Mouse (Mus musculus) midbrain, postnatal 0 days (tissue): ENCODE results near the gene Dll4. TPM values are rescaled to one million over a fixed set of nuclear protein-coding genes. Genes with fewer than 3 reads are reported as not detected.

Experiments
- ATAC-seq: fragments of 200-750 bp; cut with Nextera tagmentation; 2 replicates; pipeline ENCODE4 v1.8.0; 2017; ENCODE audit warnings: moderate number of reproducible peaks, mild to moderate bottlenecking, moderate TSS enrichment, moderate library complexity; ENCODE audit not compliant: low FRiP score
- DNase-seq: peaks from one replicate; pipeline ENCODE4 v3.0.0-alpha.2; 2015; ENCODE audit warnings: low spot score
- H3K27ac ChIP-seq: fragments of 300-500 bp; sonication (generic); 2 replicates; pipeline ENCODE4 v1.5.1; 2014; ENCODE audit warnings: low read depth, mild to moderate bottlenecking, low read length, mixed read lengths
- H3K27me3 ChIP-seq: fragments of 300-500 bp; sonication (generic); 2 replicates; pipeline ENCODE4 v1.6.1; 2014; ENCODE audit warnings: low read length, control low read depth, mixed read lengths; ENCODE audit not compliant: insufficient read depth
- H3K36me3 ChIP-seq: fragments of 300-500 bp; sonication (generic); 2 replicates; pipeline ENCODE4 v1.6.1; 2014; ENCODE audit warnings: low read length, control low read depth, mixed read lengths; ENCODE audit not compliant: insufficient read depth
- H3K4me1 ChIP-seq: fragments of 300-500 bp; sonication (generic); 2 replicates; pipeline ENCODE4 v1.6.1; 2014; ENCODE audit warnings: mild to moderate bottlenecking, control low read depth, antibody characterized with exemption, low read length, mixed read lengths; ENCODE audit not compliant: insufficient read depth
- H3K4me2 ChIP-seq: fragments of 300-500 bp; sonication (generic); 2 replicates; pipeline ENCODE4 v1.6.1; 2014; ENCODE audit warnings: low read depth, mild to moderate bottlenecking, low read length, mixed read lengths; ENCODE audit not compliant: poor library complexity, severe bottlenecking
- H3K4me3 ChIP-seq: fragments of 300-500 bp; sonication (generic); 2 replicates; pipeline ENCODE4 v1.5.1; 2014; ENCODE audit warnings: low read depth, mild to moderate bottlenecking, low read length, moderate library complexity
- H3K9ac ChIP-seq: fragments of 300-500 bp; sonication (generic); replicated peaks from 2 replicates; pipeline ENCODE4 v1.6.1; 2014; ENCODE audit warnings: mild to moderate bottlenecking, low read length, moderate library complexity, mixed read lengths; ENCODE audit not compliant: poor library complexity, severe bottlenecking
- H3K9me3 ChIP-seq: fragments of 300-500 bp; sonication (generic); 2 replicates; pipeline ENCODE4 v1.6.1; 2016; ENCODE audit warnings: low read length, control low read depth
- CTCF ChIP-seq: IDR thresholded peaks from 2 replicates; pipeline ENCODE4 v1.5.1; 2016; ENCODE audit warnings: antibody characterized with exemption, mild to moderate bottlenecking
- WGBS: fragments of 180-500 bp; shearing (Covaris S2); extraction: QIAGEN DNeasy Blood & Tissue Kit; methylation state at CpG from one replicate; pipeline ENCODE4 v1.1.7; 2014; 5-methylcytosine and 5-hydroxymethylcytosine counted together
- polyA plus RNA-seq: library from polyadenylated mRNA; unstranded; fragments of >200 nt; fragmentation: Nextera tagmentation; extraction: Ambion mirVana; gene quantifications from 2 replicates; pipeline ENCODE4 v1.2.1, GENCODE M21; 2015
- total RNA-seq: library from RNA; depleted of rRNA; stranded (reverse); fragments of >200 nt; gene quantifications from 2 replicates; pipeline ENCODE4 v1.2.3, GENCODE M21; 2014; rRNA removed

The Dll4 gene
- total and polyA plus RNA-seq, 2 experiments from 2014 or later, result 2.6 to 3.9 TPM

GRCm38 (mm10) chr2:119377826-119378225 is 52.2 kb downstream of the Dll4 start:
- H3K9me3 ChIP-seq, result no peaks in the 10 kb centered on the region
- ATAC-seq, result no peak
- H3K4me1 ChIP-seq, result no peaks in the 10 kb centered on the region
- 64% methylated on average over 3 of the region's 3 CpGs for WGBS
- no peak for DNase-seq
- no peak overlapping the region for H3K27ac ChIP-seq
- H3K4me2 ChIP-seq, result no peak overlapping the region
- H3K36me3 ChIP-seq, result peaks cover 72% of the 10 kb centered on the region
- H3K9ac ChIP-seq, result no peak overlapping the region
- TF ChIP-seq CTCF, result no peak
- no peak overlapping the region for H3K4me3 ChIP-seq
- H3K27me3 ChIP-seq, result no peaks in the 10 kb centered on the region

DNA sequence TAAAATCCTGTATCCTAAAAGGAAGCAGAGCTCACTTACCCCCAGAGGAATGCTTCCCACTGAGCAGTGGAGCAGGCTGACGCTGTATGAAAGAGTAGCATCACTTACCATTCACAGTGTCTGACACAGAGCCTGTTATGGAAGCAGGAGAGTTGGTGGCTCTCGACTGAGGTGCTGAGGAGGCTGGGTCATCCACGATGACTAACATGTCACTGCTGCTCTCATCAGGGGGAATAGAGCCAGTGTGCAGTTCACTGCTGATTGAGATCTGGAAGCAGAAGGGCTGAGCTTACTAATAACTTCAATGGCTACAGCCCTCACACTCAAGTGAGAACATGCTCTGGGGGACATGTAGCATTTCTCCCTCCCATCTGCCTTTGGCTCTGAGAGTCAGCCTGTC is 53.9 kb downstream of the Dll4 start:
- no peaks in the 10 kb centered on the region for H3K9me3 ChIP-seq
- no peak overlapping the region for H3K4me2 ChIP-seq
- H3K4me3 ChIP-seq, result no peak overlapping the region
- no peak for DNase-seq
- H3K27ac ChIP-seq, result no peak overlapping the region
- no peak overlapping the region for H3K9ac ChIP-seq
- ATAC-seq, result no peak
- no peaks in the 10 kb centered on the region for H3K4me1 ChIP-seq
- no peaks in the 10 kb centered on the region for H3K27me3 ChIP-seq
- no peak for TF ChIP-seq CTCF
- peaks cover 66% of the 10 kb centered on the region for H3K36me3 ChIP-seq
- 89% methylated on average over 3 of the region's 3 CpGs for WGBS

Other genes starting within 250 kb of the Dll4 start
- gene Rad51, start 213.0 kb upstream of the Dll4 start, total RNA-seq, result 0.22 and 0.66 TPM in 2 replicates
- gene Rad51, start 213.0 kb upstream of the Dll4 start, polyA plus RNA-seq, result 3.9 and 5.9 TPM in 2 replicates
- gene Rmdn3, start 168.8 kb upstream of the Dll4 start, total RNA-seq, result 34.8 and 37.2 TPM in 2 replicates
- 38.8 and 43.1 TPM in 2 replicates for gene Rmdn3, start 168.8 kb upstream of the Dll4 start, polyA plus RNA-seq
- 11.0 and 15.9 TPM in 2 replicates for gene Gchfr, start 158.0 kb upstream of the Dll4 start, total RNA-seq
- gene Gchfr, start 158.0 kb upstream of the Dll4 start, polyA plus RNA-seq, result 9.9 and 12.0 TPM in 2 replicates
- gene Gm14137, start 151.3 kb upstream of the Dll4 start, total RNA-seq, result 0.05 TPM in 1 of 2 replicates, not detected in the other
- 0.32 and 0.47 TPM in 2 replicates for gene Gm14137, start 151.3 kb upstream of the Dll4 start, polyA plus RNA-seq
- gene Zfyve19, start 117.2 kb upstream of the Dll4 start, total RNA-seq, result 30.5 and 44.0 TPM in 2 replicates
- gene Zfyve19, start 117.2 kb upstream of the Dll4 start, polyA plus RNA-seq, result 52.0 and 57.3 TPM in 2 replicates
- gene Dnajc17, start 117.0 kb upstream of the Dll4 start, total RNA-seq, result 22.1 and 24.5 TPM in 2 replicates
- gene Dnajc17, start 117.0 kb upstream of the Dll4 start, polyA plus RNA-seq, result 24.5 and 25.9 TPM in 2 replicates
- gene Ppp1r14d, start 95.9 kb upstream of the Dll4 start, total RNA-seq, result not detected in 2 replicates
- gene Ppp1r14d, start 95.9 kb upstream of the Dll4 start, polyA plus RNA-seq, result not detected in 2 replicates
- 1.3 and 1.9 TPM in 2 replicates for gene Spint1, start 88.4 kb upstream of the Dll4 start, total RNA-seq
- 0.93 and 1.1 TPM in 2 replicates for gene Spint1, start 88.4 kb upstream of the Dll4 start, polyA plus RNA-seq
- 24.5 and 32.7 TPM in 2 replicates for gene Rhov, start 54.5 kb upstream of the Dll4 start, total RNA-seq
- gene Rhov, start 54.5 kb upstream of the Dll4 start, polyA plus RNA-seq, result 37.7 and 43.7 TPM in 2 replicates
- 30.1 and 36.9 TPM in 2 replicates for gene Vps18, start 37.0 kb upstream of the Dll4 start, total RNA-seq
- 21.4 and 21.6 TPM in 2 replicates for gene Vps18, start 37.0 kb upstream of the Dll4 start, polyA plus RNA-seq
- gene Chac1, start 25.4 kb downstream of the Dll4 start, total RNA-seq, result 9.5 and 18.7 TPM in 2 replicates
- 10.2 and 13.5 TPM in 2 replicates for gene Chac1, start 25.4 kb downstream of the Dll4 start, polyA plus RNA-seq
- 13.2 and 15.0 TPM in 2 replicates for gene Ino80, start 151.9 kb downstream of the Dll4 start, total RNA-seq
- gene Ino80, start 151.9 kb downstream of the Dll4 start, polyA plus RNA-seq, result 2.2 and 2.4 TPM in 2 replicates
- gene Exd1, start 221.8 kb downstream of the Dll4 start, total RNA-seq, result 0.93 and 2.3 TPM in 2 replicates
- gene Exd1, start 221.8 kb downstream of the Dll4 start, polyA plus RNA-seq, result 0.84 and 0.91 TPM in 2 replicates
- gene Chp1, start 221.9 kb downstream of the Dll4 start, total RNA-seq, result 54.7 and 69.4 TPM in 2 replicates
- gene Chp1, start 221.9 kb downstream of the Dll4 start, polyA plus RNA-seq, result 51.0 and 51.5 TPM in 2 replicates